In the genomic region with DNA sequence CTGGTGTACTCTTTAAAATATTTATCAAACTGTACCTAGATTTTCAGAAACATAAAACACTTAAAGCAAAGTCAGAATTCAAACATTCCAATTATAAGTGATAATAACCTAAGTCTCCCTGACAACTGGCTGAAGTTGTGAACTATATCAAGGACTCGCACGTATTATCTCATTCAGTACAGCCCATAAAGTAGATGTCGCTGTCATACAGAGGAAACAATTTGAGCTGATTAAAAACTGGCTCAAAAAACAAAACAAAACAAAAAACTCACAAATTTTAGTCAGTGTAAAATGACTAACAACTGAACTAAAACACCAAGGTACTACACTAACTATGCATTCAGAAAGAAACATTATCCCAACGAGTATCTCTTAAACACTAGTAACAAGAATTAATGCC, we compare ENCODE assay signal across 8 mouse cellular contexts. TPM values are rescaled to one million over a fixed set of nuclear protein-coding genes. Genes with fewer than 3 reads are reported as not detected.
DNase-seq lines count a peak whose midpoint lies in the region; ATAC-seq lines count a peak whose summit lies in the region.

No protein-coding gene starts in this region.

- H3K4me2 ChIP-seq in heart, embryonic 15.5 days, result peak overlapping the region; percentile 77
- peak overlapping the region; percentile 93 for H3K4me2 ChIP-seq in hindbrain, embryonic 15.5 days
- peak overlapping the region; percentile 73 for H3K4me2 ChIP-seq in midbrain, embryonic 12.5 days (replicated peaks)

- H3K4me3 ChIP-seq in heart, embryonic 15.5 days, result peak overlapping the region; percentile 42
- H3K4me3 ChIP-seq in hindbrain, embryonic 15.5 days, result peak overlapping the region; percentile 42
- H3K4me3 ChIP-seq in midbrain, embryonic 12.5 days, result peak overlapping the region; percentile 35

- H3K4me1 ChIP-seq in heart, embryonic 15.5 days (replicated peaks), result peaks cover 31% of the 10 kb centered on the region
- peaks cover 30% of the 10 kb centered on the region for H3K4me1 ChIP-seq in hindbrain, embryonic 15.5 days (replicated peaks)
- peaks cover 35% of the 10 kb centered on the region for H3K4me1 ChIP-seq in midbrain, embryonic 12.5 days

- peak overlapping the region; percentile 26 for H3K9ac ChIP-seq in heart, embryonic 15.5 days
- H3K9ac ChIP-seq in hindbrain, embryonic 15.5 days, result 0 out of 2 replicates have a peak overlapping the region, but pooled peaks have one; percentile 11
- no peak overlapping the region for H3K9ac ChIP-seq in midbrain, embryonic 12.5 days (replicated peaks)

- H3K9me3 ChIP-seq in heart, embryonic 15.5 days (replicated peaks), result no peaks in the 10 kb centered on the region
- no peaks in the 10 kb centered on the region for H3K9me3 ChIP-seq in hindbrain, embryonic 15.5 days
- no peaks in the 10 kb centered on the region for H3K9me3 ChIP-seq in midbrain, embryonic 12.5 days

- no peak for DNase-seq in heart, adult 18-20 months
- DNase-seq in c-Kit-positive CD71-positive TER-119-positive erythroid progenitor cells, embryonic 14.5 days (ENCODE audit: low spot score), result peak; percentile 54
- DNase-seq in spleen, adult 12 weeks (ENCODE audit: low spot score), result no peak
- no peak for DNase-seq in left cerebral cortex, adult 9 months (ENCODE audit: low spot score in 2 of 2)
- no peak for DNase-seq in frontal cortex, postnatal 14 days (ENCODE audit: low spot score in 2 of 2)

- H3K36me3 ChIP-seq in heart, embryonic 15.5 days, result no peaks in the 10 kb centered on the region
- H3K36me3 ChIP-seq in hindbrain, embryonic 15.5 days, result no peaks in the 10 kb centered on the region
- no peaks in the 10 kb centered on the region for H3K36me3 ChIP-seq in midbrain, embryonic 12.5 days

- no peak overlapping the region for H3K27ac ChIP-seq in heart, embryonic 15.5 days
- no peak overlapping the region for H3K27ac ChIP-seq in hindbrain, embryonic 15.5 days (replicated peaks)
- H3K27ac ChIP-seq in midbrain, embryonic 12.5 days (replicated peaks), result no peak overlapping the region

- no peaks in the 10 kb centered on the region for H3K27me3 ChIP-seq in heart, embryonic 15.5 days
- no peaks in the 10 kb centered on the region for H3K27me3 ChIP-seq in hindbrain, embryonic 15.5 days
- H3K27me3 ChIP-seq in midbrain, embryonic 12.5 days, result no peaks in the 10 kb centered on the region

- ATAC-seq in heart, embryonic 15.5 days (replicated peaks; ENCODE audit: insufficient number of reproducible peaks, insufficient read depth, low FRiP score, low read depth), result no peak
- ATAC-seq in hindbrain, embryonic 15.5 days (ENCODE audit: low FRiP score, low read depth), result no peak
- ATAC-seq in midbrain, embryonic 12.5 days (ENCODE audit: low FRiP score, low read depth), result no peak

- WGBS in heart, embryonic 15.5 days, result 14% methylated on average over 4 of the region's 4 CpGs
- 41% methylated on average over 4 of the region's 4 CpGs for WGBS in hindbrain, embryonic 15.5 days
- 50% methylated on average over 4 of the region's 4 CpGs for WGBS in midbrain, embryonic 12.5 days

RNA-seq across cellular contexts. Expression of gene Man1a2, which starts 3.0 kb away (rescaled TPM):
- 51.2 and 53.1 TPM in 2 replicates for polyA plus RNA-seq in heart, embryonic 15.5 days (2015; fragmentation: Nextera tagmentation; extraction: Ambion mirVana)
- total RNA-seq in heart, adult 18-20 months (2021), result 10 to 100 TPM; 44.9 to 45.8 TPM
- 46.8 and 47.3 TPM in 2 replicates for polyA plus RNA-seq in hindbrain, embryonic 15.5 days (2015; fragmentation: Nextera tagmentation; extraction: Ambion mirVana)
- 61.3 and 62.9 TPM in 2 replicates for polyA plus RNA-seq in midbrain, embryonic 12.5 days (2016; fragmentation: Nextera tagmentation; extraction: Ambion mirVana)
